Mouse (Mus musculus) liver, postnatal 0 days (tissue): ENCODE measurements at regions not wholly inside any gene's neighbourhood (a gene's known extent, or its start where the extent isn't known, plus 50 kb on each side); places are given as distances from the start of the nearest gene placed in this dataset.
"Not testable (repeated sequence)": the region's sequence is repeated elsewhere in the genome, so short reads cannot be mapped to it uniquely, and the experiment has no call there.

Experiments
- ATAC-seq: fragments of 200-750 bp; cut with Nextera tagmentation; 2 replicates; pipeline ENCODE4 v1.8.0; 2017; ENCODE audit warnings: mild to moderate bottlenecking, moderate library complexity
- DNase-seq: peaks from one replicate; pipeline ENCODE4 v3.0.0-alpha.2; 2016
- H3K27ac ChIP-seq: fragments of 300-500 bp; sonication (generic); 2 replicates; pipeline ENCODE4 v1.5.1; 2014; ENCODE audit warnings: antibody characterized with exemption, moderate library complexity, mild to moderate bottlenecking, low read depth
- H3K27me3 ChIP-seq: fragments of 300-500 bp; sonication (generic); 2 replicates; pipeline ENCODE4 v1.6.1; 2014; ENCODE audit warnings: low read length, control low read depth, mixed read lengths; ENCODE audit not compliant: insufficient read depth
- H3K36me3 ChIP-seq: fragments of 300-500 bp; sonication (generic); replicated peaks from 2 replicates; pipeline ENCODE4 v1.6.1; 2014; ENCODE audit warnings: mild to moderate bottlenecking, control low read depth, low read length, moderate library complexity, mixed read lengths; ENCODE audit not compliant: insufficient read depth
- H3K4me1 ChIP-seq: fragments of 300-500 bp; sonication (generic); 2 replicates; pipeline ENCODE4 v1.6.1; 2014; ENCODE audit warnings: antibody characterized with exemption, mild to moderate bottlenecking, control low read depth; ENCODE audit not compliant: insufficient read depth
- H3K4me2 ChIP-seq: fragments of 300-500 bp; sonication (generic); 2 replicates; pipeline ENCODE4 v1.6.1; 2014; ENCODE audit warnings: low read depth, mild to moderate bottlenecking, low read length, moderate library complexity, mixed read lengths
- H3K4me3 ChIP-seq: fragments of 300-500 bp; sonication (generic); 2 replicates; pipeline ENCODE4 v1.5.1; 2014; ENCODE audit warnings: low read depth, low read length
- H3K9ac ChIP-seq: fragments of 300-500 bp; sonication (generic); replicated peaks from 2 replicates; pipeline ENCODE4 v1.6.1; 2014; ENCODE audit warnings: mild to moderate bottlenecking, moderate library complexity
- H3K9me3 ChIP-seq: fragments of 300-500 bp; sonication (generic); 2 replicates; pipeline ENCODE4 v1.6.1; 2016; ENCODE audit warnings: mild to moderate bottlenecking, control low read depth, low read length, mixed read lengths
- CTCF ChIP-seq: sonication (generic); IDR thresholded peaks from 2 replicates; pipeline ENCODE4 v1.5.1; 2016; ENCODE audit warnings: antibody characterized with exemption, low read depth
- EP300 ChIP-seq: IDR thresholded peaks from 2 replicates; pipeline ENCODE4 v1.6.1; 2016; ENCODE audit warnings: antibody characterized with exemption, low read depth, mild to moderate bottlenecking
- WGBS: fragments of 180-500 bp; shearing (Covaris S2); extraction: QIAGEN DNeasy Blood & Tissue Kit; methylation state at CpG from one replicate; pipeline ENCODE4 v1.1.7; 2014; ENCODE audit not compliant: insufficient replicate concordance; 5-methylcytosine and 5-hydroxymethylcytosine counted together

GRCm38 (mm10) chr9:86101360-86102086 is 259.3 kb downstream of the Tpbg start:
- H3K9ac ChIP-seq, result no peak overlapping the region
- no peaks in the 10 kb centered on the region for H3K9me3 ChIP-seq
- no peak overlapping the region for H3K4me2 ChIP-seq
- ATAC-seq, result no peak
- no peak overlapping the region for H3K4me3 ChIP-seq
- no peak for DNase-seq
- H3K27me3 ChIP-seq, result no peaks in the 10 kb centered on the region
- no peak overlapping the region for H3K27ac ChIP-seq
- TF ChIP-seq CTCF (no peak), EP300 (no peak)
- no peaks in the 10 kb centered on the region for H3K4me1 ChIP-seq
- WGBS, result 59% methylated on average over 8 of the region's 8 CpGs
- no peaks in the 10 kb centered on the region for H3K36me3 ChIP-seq

DNA sequence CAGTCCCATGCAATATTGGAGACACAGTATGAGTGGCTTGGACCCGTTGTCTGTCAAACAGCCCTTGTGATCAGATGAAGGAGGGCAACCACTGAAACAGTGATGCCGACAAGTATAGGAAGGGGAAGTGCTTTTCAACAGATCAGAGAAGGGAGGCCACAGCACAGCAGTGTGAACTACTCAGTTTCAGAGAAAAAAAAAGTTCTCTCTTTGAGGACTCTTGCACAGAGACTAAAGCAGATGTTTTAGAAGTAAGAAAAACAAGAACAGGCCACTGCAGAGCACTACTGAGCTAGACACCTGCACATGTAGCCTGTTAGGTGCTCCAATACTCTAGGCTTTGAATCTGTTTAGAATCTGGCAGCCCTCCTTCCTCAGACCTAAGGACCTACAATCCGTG is 261.4 kb downstream of the Tpbg start:
- TF ChIP-seq CTCF (no peak), EP300 (no peak)
- DNase-seq (no peak), ATAC-seq (no peak)
- H3K4me2 ChIP-seq, result no peak overlapping the region
- H3K36me3 ChIP-seq, result no peaks in the 10 kb centered on the region
- H3K4me3 ChIP-seq, result no peak overlapping the region
- H3K9ac ChIP-seq, result no peak overlapping the region
- no peaks in the 10 kb centered on the region for H3K27me3 ChIP-seq
- WGBS, result 40% methylated on average over 3 of the region's 3 CpGs
- no peaks in the 10 kb centered on the region for H3K4me1 ChIP-seq
- H3K27ac ChIP-seq, result no peak overlapping the region
- no peaks in the 10 kb centered on the region for H3K9me3 ChIP-seq

DNA sequence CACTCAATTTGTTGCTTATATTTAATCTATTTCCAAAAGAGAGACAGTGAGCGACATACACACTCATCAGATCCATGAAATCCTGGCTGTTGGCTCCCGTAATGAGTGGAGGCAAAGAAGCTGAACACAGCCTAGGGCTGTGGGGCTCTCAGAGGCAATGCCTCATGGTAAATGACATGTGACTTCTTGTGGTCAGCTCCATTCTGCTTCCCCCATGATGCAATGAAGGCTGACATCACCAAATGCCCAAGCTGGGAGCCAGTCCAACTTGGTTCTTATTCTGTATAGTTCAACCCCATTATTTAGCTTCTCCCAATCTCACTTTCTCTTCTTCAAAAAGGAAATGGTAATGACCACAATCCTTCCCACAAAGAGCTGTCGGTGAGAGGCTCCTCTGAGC is 262.5 kb downstream of the Tpbg start:
- H3K9ac ChIP-seq, result no peak overlapping the region
- 56% methylated on average over 3 of the region's 3 CpGs for WGBS
- H3K4me2 ChIP-seq, result no peak overlapping the region
- no peaks in the 10 kb centered on the region for H3K36me3 ChIP-seq
- DNase-seq (no peak), ATAC-seq (no peak)
- no peaks in the 10 kb centered on the region for H3K9me3 ChIP-seq
- H3K4me1 ChIP-seq, result no peaks in the 10 kb centered on the region
- H3K27ac ChIP-seq, result no peak overlapping the region
- H3K27me3 ChIP-seq, result no peaks in the 10 kb centered on the region
- H3K4me3 ChIP-seq, result no peak overlapping the region
- no peak for TF ChIP-seq CTCF
- TF ChIP-seq EP300, result no peak

GRCm38 (mm10) chr9:86105851-86106250 is 263.7 kb downstream of the Tpbg start:
- H3K27ac ChIP-seq, result no peak overlapping the region
- ATAC-seq, result no peak
- H3K27me3 ChIP-seq, result no peaks in the 10 kb centered on the region
- 62% methylated on average over 3 of the region's 3 CpGs for WGBS
- H3K4me1 ChIP-seq, result no peaks in the 10 kb centered on the region
- H3K9ac ChIP-seq, result no peak overlapping the region
- no peak for DNase-seq
- H3K4me3 ChIP-seq, result no peak overlapping the region
- no peaks in the 10 kb centered on the region for H3K9me3 ChIP-seq
- no peak for TF ChIP-seq EP300
- TF ChIP-seq CTCF, result no peak
- no peaks in the 10 kb centered on the region for H3K36me3 ChIP-seq
- no peak overlapping the region for H3K4me2 ChIP-seq

- Histone ChIP-seq H3K4me3 (no peak overlapping the region), H3K36me3 (no peaks in the 10 kb centered on the region), H3K27me3 (no peaks in the 10 kb centered on the region), H3K9me3 (no peaks in the 10 kb centered on the region), H3K4me2 (no peak overlapping the region), H3K27ac (no peak overlapping the region), H3K4me1 (no peaks in the 10 kb centered on the region), H3K9ac (no peak overlapping the region)
- ATAC-seq (no peak), DNase-seq (no peak)
- WGBS, result 45% methylated on average over 1 of the region's 1 CpGs
- TF ChIP-seq CTCF, result no peak
Observed at GRCm38 (mm10) chr9:86109906-86110305, 267.7 kb downstream of the Tpbg start.

DNA sequence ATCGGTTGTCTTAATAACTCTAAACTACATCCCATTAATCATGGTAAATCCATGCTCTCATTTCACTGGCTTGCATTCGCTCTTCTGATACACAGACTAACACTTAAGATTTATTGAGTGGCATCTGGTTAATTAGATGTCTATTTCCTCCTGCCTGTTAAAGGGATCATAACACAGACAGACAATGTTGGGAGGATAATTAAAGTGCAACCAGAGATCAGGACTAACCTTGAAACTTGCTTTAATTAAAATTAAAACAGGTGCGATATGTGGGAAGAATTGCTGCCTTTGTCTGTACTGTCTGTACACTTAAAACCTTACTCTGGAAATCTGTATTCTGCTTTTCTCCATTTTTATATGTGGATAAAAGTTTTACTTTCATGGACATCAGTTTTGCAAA is 277.2 kb downstream of the Tpbg start:
- Histone ChIP-seq H3K4me3 (no peak overlapping the region), H3K27me3 (no peaks in the 10 kb centered on the region), H3K36me3 (no peaks in the 10 kb centered on the region), H3K9me3 (no peaks in the 10 kb centered on the region), H3K27ac (no peak overlapping the region), H3K9ac (no peak overlapping the region), H3K4me2 (no peak overlapping the region), H3K4me1 (no peaks in the 10 kb centered on the region)
- no peak for DNase-seq
- WGBS, result 81% methylated on average over 3 of the region's 3 CpGs
- TF ChIP-seq EP300 (no peak), CTCF (no peak)
- ATAC-seq, result no peak

DNA sequence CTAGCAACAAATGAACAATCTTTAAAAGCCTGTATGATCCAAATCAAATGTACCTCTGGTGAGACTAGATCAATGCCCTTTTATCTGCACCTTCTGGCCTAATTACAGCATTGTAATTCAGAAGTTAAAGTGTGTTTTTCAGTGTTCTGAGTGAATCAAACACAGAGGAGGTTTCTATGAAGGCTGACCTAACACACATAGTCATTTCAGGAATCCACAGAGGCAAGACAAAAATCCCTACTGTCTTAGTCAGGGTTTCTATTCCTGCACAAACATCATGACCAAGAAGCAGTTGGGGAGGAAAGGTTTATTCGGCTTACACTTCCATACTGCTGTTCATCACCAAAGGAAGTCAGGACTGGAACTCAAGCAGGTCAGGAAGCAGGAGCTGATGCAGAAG is 293.4 kb downstream of the Tpbg start:
- 38% methylated on average over 1 of the region's 1 CpGs for WGBS
- H3K4me3 ChIP-seq, H3K4me2 ChIP-seq, H3K27me3 ChIP-seq, DNase-seq, ATAC-seq, H3K27ac ChIP-seq, H3K4me1 ChIP-seq, H3K36me3 ChIP-seq, H3K9ac ChIP-seq, H3K9me3 ChIP-seq: not testable (repeated sequence)
